Mouse (Mus musculus): ENCODE results near the gene Fibcd1.

- TF ChIP-seq CTCF (IDR thresholded peaks at IDR 0.05; ENCODE audit: low read depth) (no peak; the same call in 1 of the 2 replicates), EP300 (IDR thresholded peaks at IDR 0.05; ENCODE audit: low read depth) (no peak)
Observed at GRCm38 (mm10) chr2:31808410-31809357, 37.1 kb downstream of the Fibcd1 start.

Data from liver, embryonic 14.5 days (tissue).